Mouse (Mus musculus) forebrain, embryonic 16.5 days (tissue): ENCODE measurements at regions not wholly inside any gene's neighbourhood (a gene's known extent, or its start where the extent isn't known, plus 50 kb on each side); places are given as distances from the start of the nearest gene placed in this dataset.
A peak's percentile ranks its signal among the peaks of the same experiment; 100 is the strongest.

Experiments used
- ATAC-seq: fragments of 200-750 bp; cut with Nextera tagmentation; 2 replicates; pipeline ENCODE4 v1.8.0; 2017; ENCODE audit warnings: mild to moderate bottlenecking, moderate library complexity
- H3K27ac ChIP-seq: fragments of 300-500 bp; sonication (generic); 2 replicates; pipeline ENCODE4 v1.5.1; 2014; ENCODE audit warnings: low read length, control low read depth
- H3K27me3 ChIP-seq: fragments of 300-500 bp; sonication (generic); replicated peaks from 2 replicates; pipeline ENCODE4 v1.6.1; 2014; ENCODE audit warnings: low read length; ENCODE audit not compliant: control insufficient read depth, insufficient read depth
- H3K36me3 ChIP-seq: fragments of 300-500 bp; sonication (generic); 2 replicates; pipeline ENCODE4 v1.6.1; 2014; ENCODE audit not compliant: control insufficient read depth, insufficient read depth
- H3K4me1 ChIP-seq: fragments of 300-500 bp; sonication (generic); replicated peaks from 2 replicates; pipeline ENCODE4 v1.6.1; 2014; ENCODE audit warnings: low read length; ENCODE audit not compliant: control insufficient read depth, insufficient read depth
- H3K4me2 ChIP-seq: fragments of 300-500 bp; sonication (generic); 2 replicates; pipeline ENCODE4 v1.6.1; 2014; ENCODE audit warnings: mild to moderate bottlenecking, low read length, control low read depth
- H3K4me3 ChIP-seq: fragments of 300-500 bp; sonication (generic); replicated peaks from 2 replicates; pipeline ENCODE4 v1.5.1; 2014; ENCODE audit warnings: mild to moderate bottlenecking, low read length, control low read depth
- H3K9ac ChIP-seq: fragments of 300-500 bp; sonication (generic); replicated peaks from 2 replicates; pipeline ENCODE4 v1.6.1; 2014; ENCODE audit warnings: low read depth, low read length, control low read depth
- H3K9me3 ChIP-seq: fragments of 300-500 bp; sonication (generic); 2 replicates; pipeline ENCODE4 v1.6.1; 2016; ENCODE audit warnings: low read length; ENCODE audit not compliant: control insufficient read depth
- WGBS: fragments of 180-500 bp; shearing (Covaris S2); extraction: QIAGEN DNeasy Blood & Tissue Kit; methylation state at CpG from one replicate; pipeline ENCODE4 v1.1.7; 2014; 5-methylcytosine and 5-hydroxymethylcytosine counted together

- ATAC-seq: peak; percentile 65
- H3K9ac ChIP-seq: no peak overlapping the region
- no peaks in the 10 kb centered on the region for H3K36me3 ChIP-seq
- WGBS: 0% methylated on average over 1 of the region's 1 CpGs
- H3K9me3 ChIP-seq: no peaks in the 10 kb centered on the region
- no peaks in the 10 kb centered on the region for H3K4me1 ChIP-seq
- no peaks in the 10 kb centered on the region for H3K27me3 ChIP-seq
- H3K4me2 ChIP-seq: no peak overlapping the region
- no peak overlapping the region for H3K27ac ChIP-seq
- H3K4me3 ChIP-seq: no peak overlapping the region
Measured at GRCm38 (mm10) chr10:17102065-17102464, 621.0 kb upstream of the Cited2 start.

GRCm38 (mm10) chr10:17103416-17103815, 619.6 kb upstream of the Cited2 start:
- H3K27ac ChIP-seq: no peak overlapping the region
- H3K4me1 ChIP-seq: no peaks in the 10 kb centered on the region
- H3K4me2 ChIP-seq: no peak overlapping the region
- H3K27me3 ChIP-seq: no peaks in the 10 kb centered on the region
- H3K36me3 ChIP-seq: no peaks in the 10 kb centered on the region
- H3K9me3 ChIP-seq: no peaks in the 10 kb centered on the region
- H3K9ac ChIP-seq: no peak overlapping the region
- 85% methylated on average over 2 of the region's 2 CpGs for WGBS
- no peak for ATAC-seq
- H3K4me3 ChIP-seq: no peak overlapping the region

GRCm38 (mm10) chr10:17106831-17107230, 616.2 kb upstream of the Cited2 start:
- no peak for ATAC-seq
- Histone ChIP-seq H3K4me1 (no peaks in the 10 kb centered on the region), H3K9ac (no peak overlapping the region), H3K27me3 (no peaks in the 10 kb centered on the region), H3K4me2 (no peak overlapping the region), H3K36me3 (no peaks in the 10 kb centered on the region), H3K9me3 (no peaks in the 10 kb centered on the region), H3K4me3 (no peak overlapping the region), H3K27ac (no peak overlapping the region)
- WGBS: 96% methylated on average over 1 of the region's 1 CpGs

- Histone ChIP-seq H3K36me3 (no peaks in the 10 kb centered on the region), H3K4me2 (no peak overlapping the region), H3K4me3 (no peak overlapping the region), H3K4me1 (no peaks in the 10 kb centered on the region), H3K9ac (no peak overlapping the region), H3K27ac (no peak overlapping the region), H3K9me3 (no peaks in the 10 kb centered on the region), H3K27me3 (no peaks in the 10 kb centered on the region)
- 83% methylated on average over 2 of the region's 2 CpGs for WGBS
- no peak for ATAC-seq
Measured at GRCm38 (mm10) chr10:17111071-17111470, 611.9 kb upstream of the Cited2 start.

- WGBS: 92% methylated on average over 4 of the region's 4 CpGs
- H3K4me2 ChIP-seq: no peak overlapping the region
- H3K27ac ChIP-seq: no peak overlapping the region
- no peak overlapping the region for H3K4me3 ChIP-seq
- H3K4me1 ChIP-seq: no peaks in the 10 kb centered on the region
- no peaks in the 10 kb centered on the region for H3K27me3 ChIP-seq
- H3K9ac ChIP-seq: no peak overlapping the region
- no peaks in the 10 kb centered on the region for H3K9me3 ChIP-seq
- H3K36me3 ChIP-seq: no peaks in the 10 kb centered on the region
- no peak for ATAC-seq
Measured at GRCm38 (mm10) chr10:17114805-17115204, 608.2 kb upstream of the Cited2 start.

- WGBS: 95% methylated on average over 4 of the region's 4 CpGs
- no peak for ATAC-seq
- Histone ChIP-seq H3K9ac (no peak overlapping the region), H3K4me2 (no peak overlapping the region), H3K4me3 (no peak overlapping the region), H3K27ac (no peak overlapping the region), H3K27me3 (no peaks in the 10 kb centered on the region), H3K36me3 (no peaks in the 10 kb centered on the region), H3K9me3 (no peaks in the 10 kb centered on the region), H3K4me1 (no peaks in the 10 kb centered on the region)
Measured at GRCm38 (mm10) chr10:17129391-17130163, 593.4 kb upstream of the Cited2 start.

GRCm38 (mm10) chr10:17130661-17131060, 592.4 kb upstream of the Cited2 start:
- Histone ChIP-seq H3K4me1 (no peaks in the 10 kb centered on the region), H3K9ac (no peak overlapping the region), H3K4me3 (no peak overlapping the region), H3K4me2 (no peak overlapping the region), H3K36me3 (no peaks in the 10 kb centered on the region), H3K9me3 (no peaks in the 10 kb centered on the region), H3K27ac (no peak overlapping the region), H3K27me3 (no peaks in the 10 kb centered on the region)
- WGBS: 96% methylated on average over 1 of the region's 1 CpGs
- no peak for ATAC-seq

- Histone ChIP-seq H3K4me1 (no peaks in the 10 kb centered on the region), H3K4me2 (no peak overlapping the region), H3K36me3 (no peaks in the 10 kb centered on the region), H3K27me3 (no peaks in the 10 kb centered on the region), H3K9me3 (no peaks in the 10 kb centered on the region), H3K27ac (no peak overlapping the region), H3K9ac (no peak overlapping the region), H3K4me3 (no peak overlapping the region)
- ATAC-seq: peak; percentile 36; the same call in 1 of the 2 replicates
- 51% methylated on average over 4 of the region's 4 CpGs for WGBS
Measured at GRCm38 (mm10) chr10:17131763-17132162, 591.3 kb upstream of the Cited2 start.

GRCm38 (mm10) chr10:17175385-17175784, 547.6 kb upstream of the Cited2 start:
- H3K27me3 ChIP-seq: no peaks in the 10 kb centered on the region
- no peak overlapping the region for H3K27ac ChIP-seq
- WGBS: 49% methylated on average over 3 of the region's 3 CpGs
- no peaks in the 10 kb centered on the region for H3K36me3 ChIP-seq
- H3K9me3 ChIP-seq: no peaks in the 10 kb centered on the region
- H3K4me2 ChIP-seq: no peak overlapping the region
- no peak overlapping the region for H3K4me3 ChIP-seq
- no peak overlapping the region for H3K9ac ChIP-seq
- H3K4me1 ChIP-seq: no peaks in the 10 kb centered on the region
- ATAC-seq: no peak

GRCm38 (mm10) chr10:17177054-17177453, 546.0 kb upstream of the Cited2 start:
- Histone ChIP-seq H3K27me3 (no peaks in the 10 kb centered on the region), H3K9me3 (no peaks in the 10 kb centered on the region), H3K4me2 (no peak overlapping the region), H3K4me1 (no peaks in the 10 kb centered on the region), H3K36me3 (no peaks in the 10 kb centered on the region), H3K4me3 (no peak overlapping the region), H3K9ac (no peak overlapping the region), H3K27ac (no peak overlapping the region)
- WGBS: 50% methylated on average over 1 of the region's 1 CpGs
- no peak for ATAC-seq
